Mouse (Mus musculus): ENCODE data around the gene Samd1. TPM values are rescaled to one million over a fixed set of nuclear protein-coding genes. Genes with fewer than 3 reads are reported as not detected.

Gene Samd1
- polyA plus RNA-seq, 1 experiment from 2014 or later, result 10.5 TPM

DNA sequence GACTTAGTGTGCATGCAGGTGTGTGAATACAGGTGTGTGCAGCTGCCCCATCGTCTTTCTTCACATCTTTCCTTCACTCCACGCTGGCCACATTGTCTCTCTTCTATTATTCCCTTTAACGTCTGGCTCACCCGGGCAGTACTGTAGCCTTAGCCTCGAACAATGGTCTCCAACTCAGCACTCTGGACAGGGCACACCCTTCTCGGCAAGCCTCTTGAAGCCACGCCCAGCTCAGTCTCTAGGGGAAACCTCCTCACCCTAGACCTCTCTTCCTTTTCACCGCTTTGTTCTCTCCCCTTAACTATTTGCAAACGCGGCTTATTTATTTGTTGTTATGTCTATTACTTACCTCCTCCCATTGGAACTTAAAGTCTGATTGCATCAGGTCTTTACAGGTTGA is 30.0 kb downstream of the Samd1 start:
- Histone ChIP-seq H3K4me3 (replicated peaks; ENCODE audit: low read depth, low read length) (no peak overlapping the region), H3K9me3 (ENCODE audit: control insufficient read depth, low read length) (no peaks in the 10 kb centered on the region), H3K9ac (replicated peaks; ENCODE audit: low read length) (no peak overlapping the region), H3K27ac (replicated peaks; ENCODE audit: low read depth, low read length) (no peak overlapping the region), H3K27me3 (ENCODE audit: control insufficient read depth, insufficient read depth, low read length) (peaks cover 11% of the 10 kb centered on the region; the same call in 1 of the 2 replicates), H3K4me1 (ENCODE audit: control insufficient read depth, insufficient read depth, low read length) (0 out of 2 replicates have a peak, but pooled peaks cover 4% of the 10 kb centered on the region), H3K4me2 (ENCODE audit: low read length) (no peak overlapping the region), H3K36me3 (ENCODE audit: control insufficient read depth, insufficient read depth, low read length) (no peaks in the 10 kb centered on the region)
- DNase-seq (no peak), ATAC-seq (ENCODE audit: low FRiP score, low TSS enrichment) (no peak)
- 10% methylated on average over 10 of the region's 10 CpGs for WGBS

DNA sequence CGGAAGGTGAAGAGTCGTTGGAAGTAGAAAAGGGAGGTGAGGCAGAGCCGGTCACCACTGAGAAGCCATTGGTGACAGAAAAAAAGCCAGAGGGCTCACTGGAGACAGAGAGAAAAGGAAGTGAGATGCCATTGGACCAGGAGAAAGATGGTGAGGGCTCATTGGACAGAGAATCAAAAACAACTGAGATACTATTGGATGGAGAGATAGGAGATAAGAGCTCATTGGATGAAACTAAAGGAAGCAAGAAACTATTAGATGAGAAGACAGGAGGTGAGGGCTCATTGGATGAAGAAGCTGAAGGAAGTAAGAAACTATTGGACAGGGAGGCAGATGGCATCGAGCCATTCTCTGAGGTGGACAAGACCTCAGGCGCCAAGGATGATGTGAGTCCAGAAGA is 31.8 kb downstream of the Samd1 start:
- no peak overlapping the region for H3K27ac ChIP-seq (replicated peaks; ENCODE audit: low read depth, low read length)
- 0 out of 2 replicates have a peak, but pooled peaks cover 4% of the 10 kb centered on the region for H3K4me1 ChIP-seq (ENCODE audit: control insufficient read depth, insufficient read depth, low read length)
- peaks cover 11% of the 10 kb centered on the region; the same call in 1 of the 2 replicates for H3K27me3 ChIP-seq (ENCODE audit: control insufficient read depth, insufficient read depth, low read length)
- H3K4me2 ChIP-seq (ENCODE audit: low read length), result no peak overlapping the region
- no peak for DNase-seq
- no peaks in the 10 kb centered on the region for H3K36me3 ChIP-seq (ENCODE audit: control insufficient read depth, insufficient read depth, low read length)
- ATAC-seq (ENCODE audit: low FRiP score, low TSS enrichment), result no peak
- H3K4me3 ChIP-seq (replicated peaks; ENCODE audit: low read depth, low read length), result no peak overlapping the region
- no peak overlapping the region for H3K9ac ChIP-seq (replicated peaks; ENCODE audit: low read length)
- 88% methylated on average over 5 of the region's 5 CpGs for WGBS
- no peaks in the 10 kb centered on the region for H3K9me3 ChIP-seq (ENCODE audit: control insufficient read depth, low read length)

DNA sequence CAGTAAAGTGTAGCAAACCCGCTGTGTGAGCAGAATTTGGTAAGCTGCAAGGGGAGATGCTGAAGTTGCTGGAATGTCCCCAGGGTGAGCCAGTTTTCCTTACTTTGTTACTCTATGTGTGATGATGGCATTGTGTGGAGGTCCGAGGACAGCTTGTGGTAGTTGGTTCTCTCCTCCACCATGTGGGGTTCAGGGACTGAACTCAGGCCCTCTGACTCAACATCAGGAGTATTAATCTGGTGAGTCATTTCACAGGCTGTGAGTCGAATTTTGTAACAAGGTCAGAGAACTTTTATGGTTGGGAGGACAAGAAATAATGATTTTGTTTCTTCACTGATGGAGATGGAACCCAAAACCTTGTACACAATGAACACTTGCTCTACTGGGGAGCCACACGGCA is 35.3 kb downstream of the Samd1 start:
- Histone ChIP-seq H3K27me3 (ENCODE audit: control insufficient read depth, insufficient read depth, low read length) (no peaks in the 10 kb centered on the region), H3K4me3 (replicated peaks; ENCODE audit: low read depth, low read length) (no peak overlapping the region), H3K36me3 (ENCODE audit: control insufficient read depth, insufficient read depth, low read length) (no peaks in the 10 kb centered on the region), H3K27ac (replicated peaks; ENCODE audit: low read depth, low read length) (no peak overlapping the region), H3K4me2 (ENCODE audit: low read length) (no peak overlapping the region), H3K4me1 (ENCODE audit: control insufficient read depth, insufficient read depth, low read length) (no peaks in the 10 kb centered on the region), H3K9ac (replicated peaks; ENCODE audit: low read length) (no peak overlapping the region), H3K9me3 (ENCODE audit: control insufficient read depth, low read length) (no peaks in the 10 kb centered on the region)
- ATAC-seq (ENCODE audit: low FRiP score, low TSS enrichment) (no peak), DNase-seq (no peak)
- WGBS, result 80% methylated on average over 4 of the region's 4 CpGs

DNA sequence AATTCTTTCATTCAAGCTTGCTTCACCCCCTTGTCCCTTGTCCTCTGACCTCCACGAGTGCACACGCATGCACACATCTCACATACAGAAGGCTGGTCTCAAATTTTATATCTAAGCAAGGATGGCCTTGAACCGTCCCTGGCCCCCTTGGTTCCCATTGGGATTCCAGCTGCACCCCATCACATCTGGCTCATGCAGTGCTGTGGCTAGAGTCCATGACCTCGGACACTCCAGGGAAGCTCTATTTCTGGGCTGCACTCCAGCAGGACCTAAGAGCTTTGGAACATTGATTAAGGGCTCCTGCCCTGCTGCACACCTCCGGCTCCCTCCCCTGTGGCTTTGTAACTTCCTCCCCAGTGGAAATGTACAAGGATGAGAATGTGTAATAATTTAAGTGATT is 40.5 kb downstream of the Samd1 start:
- Histone ChIP-seq H3K4me3 (replicated peaks; ENCODE audit: low read depth, low read length) (no peak overlapping the region), H3K36me3 (ENCODE audit: control insufficient read depth, insufficient read depth, low read length) (no peaks in the 10 kb centered on the region), H3K27me3 (ENCODE audit: control insufficient read depth, insufficient read depth, low read length) (peaks cover 26% of the 10 kb centered on the region), H3K4me1 (ENCODE audit: control insufficient read depth, insufficient read depth, low read length) (no peaks in the 10 kb centered on the region), H3K27ac (replicated peaks; ENCODE audit: low read depth, low read length) (no peak overlapping the region), H3K9ac (replicated peaks; ENCODE audit: low read length) (no peak overlapping the region), H3K4me2 (ENCODE audit: low read length) (no peak overlapping the region), H3K9me3 (ENCODE audit: control insufficient read depth, low read length) (no peaks in the 10 kb centered on the region)
- ATAC-seq (ENCODE audit: low FRiP score, low TSS enrichment) (no peak), DNase-seq (no peak)
- WGBS, result 80% methylated on average over 5 of the region's 5 CpGs

DNA sequence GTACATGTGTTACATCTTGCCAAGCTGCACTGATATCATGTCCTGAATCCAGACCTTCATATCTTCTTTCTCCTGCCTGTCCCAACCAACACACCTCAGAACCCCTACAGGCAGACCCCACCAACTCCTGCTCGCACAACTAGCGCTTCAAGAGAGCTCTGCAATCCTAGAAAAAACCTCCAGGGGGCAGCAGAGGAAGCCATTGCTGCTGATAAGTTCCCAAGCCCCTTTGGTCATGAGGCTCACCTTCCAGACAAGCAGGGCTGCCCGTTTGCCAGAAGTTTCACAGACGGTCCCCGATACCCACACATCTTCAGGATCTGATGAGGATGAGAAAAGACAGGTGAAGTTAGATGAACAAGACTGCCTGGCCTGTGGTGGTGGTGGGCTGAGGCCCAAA is 41.6 kb downstream of the Samd1 start:
- 0 out of 2 replicates have a peak, but pooled peaks have one; percentile 37 for ATAC-seq (ENCODE audit: low FRiP score, low TSS enrichment)
- Histone ChIP-seq H3K4me1 (ENCODE audit: control insufficient read depth, insufficient read depth, low read length) (no peaks in the 10 kb centered on the region), H3K27me3 (ENCODE audit: control insufficient read depth, insufficient read depth, low read length) (peaks cover 36% of the 10 kb centered on the region), H3K9me3 (ENCODE audit: control insufficient read depth, low read length) (no peaks in the 10 kb centered on the region), H3K27ac (replicated peaks; ENCODE audit: low read depth, low read length) (no peak overlapping the region), H3K4me3 (replicated peaks; ENCODE audit: low read depth, low read length) (no peak overlapping the region), H3K36me3 (ENCODE audit: control insufficient read depth, insufficient read depth, low read length) (no peaks in the 10 kb centered on the region), H3K9ac (replicated peaks; ENCODE audit: low read length) (no peak overlapping the region), H3K4me2 (ENCODE audit: low read length) (no peak overlapping the region)
- 9% methylated on average over 5 of the region's 5 CpGs for WGBS
- DNase-seq, result peak; percentile 92

DNA sequence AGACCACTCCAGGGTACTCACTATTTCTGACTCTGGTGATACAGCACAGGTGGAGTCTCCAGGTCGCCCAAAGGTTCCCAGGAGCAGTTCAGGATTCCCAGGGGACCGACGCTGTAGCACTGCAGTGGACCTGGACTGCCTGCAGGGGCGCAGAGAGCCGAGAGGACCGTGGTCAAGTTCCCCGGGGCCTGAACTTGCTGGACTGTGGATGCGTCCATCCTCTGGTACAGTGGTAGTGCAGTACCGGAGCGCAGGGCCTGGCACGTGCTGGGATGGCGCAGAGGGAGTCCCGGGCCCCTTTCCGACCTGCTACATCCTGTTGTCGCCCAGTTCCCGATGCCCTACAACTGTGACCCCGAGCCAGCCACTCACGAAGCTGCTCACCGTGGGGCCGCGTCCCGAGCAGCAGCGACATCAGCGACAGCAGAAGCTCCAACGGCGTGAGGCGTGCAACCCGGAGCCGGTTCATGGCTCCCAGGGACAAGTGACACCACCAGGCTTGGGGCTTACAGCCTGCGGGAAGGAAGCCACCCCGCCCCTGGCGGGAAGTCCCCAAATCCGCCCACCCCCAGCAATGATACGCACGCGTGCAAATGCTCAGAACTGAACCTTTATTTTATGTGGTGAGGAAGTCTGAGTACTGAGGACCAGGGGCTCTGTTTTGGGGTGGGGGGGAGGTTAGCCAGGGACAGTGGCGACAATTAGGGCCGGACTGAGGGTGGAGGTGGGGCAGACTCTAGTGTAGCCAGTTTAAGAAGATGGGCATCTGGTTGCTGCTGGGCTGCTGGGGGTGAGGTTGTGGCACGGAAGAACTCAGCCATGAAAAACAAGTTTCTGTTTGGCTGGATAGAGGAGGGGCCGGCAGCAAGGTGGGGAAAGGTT is 44.8 kb downstream of the Samd1 start, which contains the start of gene Il27ra:
Gene Il27ra (minus strand): TSS at position 524 of the 882 bp plus-strand sequence.
- H3K36me3 ChIP-seq (ENCODE audit: control insufficient read depth, insufficient read depth, low read length), result no peaks in the 10 kb centered on the region
- 3% methylated on average over 40 of the region's 40 CpGs for WGBS
- no peaks in the 10 kb centered on the region for H3K4me1 ChIP-seq (ENCODE audit: control insufficient read depth, insufficient read depth, low read length)
- H3K9ac ChIP-seq (replicated peaks; ENCODE audit: low read length), result peak within 1 kb of the TSS; percentile 29
- H3K4me2 ChIP-seq (ENCODE audit: low read length), result peak within 1 kb of the TSS; percentile 52
- H3K4me3 ChIP-seq (replicated peaks; ENCODE audit: low read depth, low read length), result peak within 1 kb of the TSS; percentile 21
- DNase-seq (peak; percentile 81), ATAC-seq (ENCODE audit: low FRiP score, low TSS enrichment) (peak; percentile 50; the same call in 1 of the 2 replicates)
- no peaks in the 10 kb centered on the region for H3K9me3 ChIP-seq (ENCODE audit: control insufficient read depth, low read length)
- H3K27me3 ChIP-seq (ENCODE audit: control insufficient read depth, insufficient read depth, low read length), result peaks cover 54% of the 10 kb centered on the region
- H3K27ac ChIP-seq (replicated peaks; ENCODE audit: low read depth, low read length), result no peak within 1 kb of the TSS

DNA sequence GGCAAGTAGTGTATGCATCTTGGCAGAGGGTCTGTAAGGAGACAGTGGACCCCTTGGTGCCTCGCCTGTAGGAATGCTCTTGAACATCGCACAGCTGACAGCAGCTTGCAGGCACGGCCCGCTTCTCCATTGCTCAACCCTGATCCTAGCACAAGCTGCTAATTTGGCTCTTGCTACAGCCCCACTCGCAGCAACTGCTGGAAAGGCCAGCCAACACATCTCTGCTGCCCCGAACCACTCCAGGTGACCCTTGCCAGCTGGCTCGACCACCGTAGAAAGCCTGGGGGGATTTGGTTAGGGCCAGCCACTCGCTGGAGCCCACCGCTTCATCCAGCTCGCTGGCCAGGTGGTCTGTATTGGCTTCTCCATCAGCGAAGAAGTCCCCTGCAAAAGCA is 45.5 kb downstream of the Samd1 start:
- no peak overlapping the region for H3K4me3 ChIP-seq (replicated peaks; ENCODE audit: low read depth, low read length)
- ATAC-seq (ENCODE audit: low FRiP score, low TSS enrichment), result no peak
- DNase-seq, result no peak
- no peak overlapping the region for H3K27ac ChIP-seq (replicated peaks; ENCODE audit: low read depth, low read length)
- H3K9me3 ChIP-seq (ENCODE audit: control insufficient read depth, low read length), result no peaks in the 10 kb centered on the region
- H3K9ac ChIP-seq (replicated peaks; ENCODE audit: low read length), result no peak overlapping the region; the same call in 1 of the 2 replicates
- H3K4me1 ChIP-seq (ENCODE audit: control insufficient read depth, insufficient read depth, low read length), result no peaks in the 10 kb centered on the region
- peaks cover 54% of the 10 kb centered on the region for H3K27me3 ChIP-seq (ENCODE audit: control insufficient read depth, insufficient read depth, low read length)
- no peak overlapping the region for H3K4me2 ChIP-seq (ENCODE audit: low read length)
- no peaks in the 10 kb centered on the region for H3K36me3 ChIP-seq (ENCODE audit: control insufficient read depth, insufficient read depth, low read length)
- WGBS, result 40% methylated on average over 12 of the region's 12 CpGs

DNA sequence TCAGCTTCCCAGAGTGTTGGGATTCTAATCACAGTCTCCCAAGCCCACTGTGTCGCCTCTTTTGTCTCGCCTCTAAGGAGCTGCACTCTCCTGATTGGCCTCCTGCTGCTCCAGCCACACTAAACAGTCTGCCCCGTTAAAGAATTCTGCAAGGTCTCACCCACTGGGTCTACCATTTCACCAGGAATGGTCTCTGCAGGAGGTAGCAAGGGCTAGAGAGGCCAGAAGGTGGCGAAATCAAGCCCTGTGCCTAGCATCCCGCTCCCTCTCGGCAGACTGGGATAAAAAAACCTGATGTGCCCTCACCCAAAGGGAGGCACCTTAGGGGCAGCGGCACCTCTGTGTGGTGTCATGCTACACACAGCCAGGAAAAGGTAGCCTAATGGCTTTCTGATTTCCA is 46.6 kb downstream of the Samd1 start:
- ATAC-seq (ENCODE audit: low FRiP score, low TSS enrichment) (no peak), DNase-seq (no peak)
- WGBS, result 2% methylated on average over 7 of the region's 7 CpGs
- H3K27ac ChIP-seq (replicated peaks; ENCODE audit: low read depth, low read length), result no peak overlapping the region
- H3K4me2 ChIP-seq (ENCODE audit: low read length), result no peak overlapping the region
- no peak overlapping the region for H3K9ac ChIP-seq (replicated peaks; ENCODE audit: low read length)
- no peaks in the 10 kb centered on the region for H3K4me1 ChIP-seq (ENCODE audit: control insufficient read depth, insufficient read depth, low read length)
- no peak overlapping the region for H3K4me3 ChIP-seq (replicated peaks; ENCODE audit: low read depth, low read length)
- peaks cover 54% of the 10 kb centered on the region for H3K27me3 ChIP-seq (ENCODE audit: control insufficient read depth, insufficient read depth, low read length)
- H3K36me3 ChIP-seq (ENCODE audit: control insufficient read depth, insufficient read depth, low read length), result no peaks in the 10 kb centered on the region
- H3K9me3 ChIP-seq (ENCODE audit: control insufficient read depth, low read length), result no peaks in the 10 kb centered on the region

DNA sequence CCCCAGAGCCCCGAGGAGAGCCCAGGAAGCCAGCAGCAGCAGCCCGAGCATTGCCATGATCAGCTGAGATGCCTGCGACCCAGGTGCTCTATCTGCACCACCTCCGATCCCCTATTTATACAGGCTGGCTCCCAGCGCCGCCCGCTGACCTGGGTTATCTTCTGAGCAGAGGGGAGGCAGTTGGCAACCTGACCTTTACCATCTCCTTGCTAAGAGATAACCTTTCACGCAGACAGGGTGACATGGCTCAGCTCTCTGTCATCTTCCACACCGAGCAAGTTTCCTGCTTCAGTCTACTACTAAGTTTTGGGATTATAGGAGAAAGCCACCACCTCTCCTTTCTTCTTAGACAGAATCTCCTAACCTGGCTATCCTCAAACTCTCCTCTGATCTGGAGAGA is 47.4 kb downstream of the Samd1 start, which contains the start of gene Rln3:
Gene Rln3 (minus strand): TSS at position 101 of the 400 bp plus-strand sequence.
- no peaks in the 10 kb centered on the region for H3K9me3 ChIP-seq (ENCODE audit: control insufficient read depth, low read length)
- 0 out of 2 replicates have a peak within 1 kb of the TSS, but pooled peaks have one; percentile 19 for H3K4me2 ChIP-seq (ENCODE audit: low read length)
- ATAC-seq (ENCODE audit: low FRiP score, low TSS enrichment), result no peak
- no peak for DNase-seq
- H3K36me3 ChIP-seq (ENCODE audit: control insufficient read depth, insufficient read depth, low read length), result no peaks in the 10 kb centered on the region
- H3K27ac ChIP-seq (replicated peaks; ENCODE audit: low read depth, low read length), result no peak within 1 kb of the TSS
- WGBS, result 10% methylated on average over 9 of the region's 9 CpGs
- no peaks in the 10 kb centered on the region for H3K4me1 ChIP-seq (ENCODE audit: control insufficient read depth, insufficient read depth, low read length)
- H3K27me3 ChIP-seq (ENCODE audit: control insufficient read depth, insufficient read depth, low read length), result peaks cover 54% of the 10 kb centered on the region
- no peak within 1 kb of the TSS for H3K4me3 ChIP-seq (replicated peaks; ENCODE audit: low read depth, low read length)
- no peak within 1 kb of the TSS for H3K9ac ChIP-seq (replicated peaks; ENCODE audit: low read length)

Measured in midbrain, embryonic 14.5 days (tissue).